Mouse (Mus musculus) MEL (cell line): ENCODE measurements around the gene Smg1. TPM values are rescaled to one million over a fixed set of nuclear protein-coding genes. Genes with fewer than 3 reads are reported as not detected.
A peak's percentile ranks its signal among the peaks of the same experiment; 100 is the strongest.

Source experiments
- DNase-seq: peaks from one replicate; pipeline ENCODE4 v3.0.0; 2011; ENCODE audit warnings: low read depth, low spot score
- H3K27ac ChIP-seq: 2 replicates; pipeline ENCODE4 v1.5.1; 2012; ENCODE audit warnings: low read depth, mild to moderate bottlenecking, control low read depth, low read length, moderate library complexity; ENCODE audit not compliant: control insufficient read depth
- H3K27me3 ChIP-seq, 2 experiments: fragments of 150-350 bp in 1 of 2; sonication (generic) in 1 of 2; 2 replicates each; pipeline ENCODE4 v1.6.1; 2012; ENCODE audit warnings: low read length in 2 of 2, mild to moderate bottlenecking in 2 of 2, improper control_type of control experiment in 1 of 2, moderate library complexity in 1 of 2; ENCODE audit not compliant: insufficient read depth in 2 of 2, control insufficient read depth in 1 of 2
- H3K36me3 ChIP-seq, 2 experiments: 2 replicates each; pipeline ENCODE4 v1.6.1; 2012 to 2014; ENCODE audit warnings: low read length in 2 of 2, improper control_type of control experiment in 1 of 2, inconsistent platforms in 1 of 2, mild to moderate bottlenecking in 1 of 2; ENCODE audit not compliant: insufficient read depth in 2 of 2, control insufficient read depth in 1 of 2
- H3K4me1 ChIP-seq, 2 experiments: fragments of 150-350 bp in 1 of 2; sonication (generic) in 1 of 2; 2 replicates each; pipeline ENCODE4 v1.6.1; 2012; ENCODE audit warnings: low read length in 2 of 2, improper control_type of control experiment in 1 of 2, mild to moderate bottlenecking in 1 of 2; ENCODE audit not compliant: insufficient read depth in 2 of 2, control insufficient read depth in 1 of 2
- H3K4me3 ChIP-seq, 2 experiments: fragments of 150-350 bp in 1 of 2; sonication (generic) in 1 of 2; 2 replicates each; pipeline ENCODE4 v1.5.1; 2012; ENCODE audit warnings: low read depth in 2 of 2, low read length in 2 of 2, mild to moderate bottlenecking in 2 of 2, moderate library complexity in 2 of 2, control low read depth in 1 of 2, improper control_type of control experiment in 1 of 2; ENCODE audit not compliant: control insufficient read depth in 1 of 2, insufficient read depth in 1 of 2
- H3K79me2 ChIP-seq: 2 replicates; pipeline ENCODE4 v1.6.1; 2012; ENCODE audit warnings: mild to moderate bottlenecking, low read length, moderate library complexity; ENCODE audit not compliant: control insufficient read depth, poor library complexity, insufficient read depth
- H3K9ac ChIP-seq: 2 replicates; pipeline ENCODE4 v1.6.1; 2012; ENCODE audit warnings: low read depth, mild to moderate bottlenecking, control low read depth, low read length, moderate library complexity; ENCODE audit not compliant: control insufficient read depth, poor library complexity, severe bottlenecking
- H3K9me3 ChIP-seq: fragments of 150-350 bp; sonication (generic); replicated peaks from 2 replicates; pipeline ENCODE4 v1.6.1; 2012; ENCODE audit warnings: mild to moderate bottlenecking, low read length, improper control_type of control experiment, moderate library complexity; ENCODE audit not compliant: insufficient read depth
- BHLHE40 ChIP-seq: IDR thresholded peaks from 2 replicates; pipeline ENCODE4 v1.6.1; 2012; ENCODE audit warnings: low read depth, mild to moderate bottlenecking, inconsistent platforms, low read length, improper control_type of control experiment, borderline replicate concordance
- CHD1 ChIP-seq: IDR thresholded peaks from 2 replicates; pipeline ENCODE4 v1.6.1; 2012; ENCODE audit warnings: low read depth, mild to moderate bottlenecking, inconsistent platforms, low read length, improper control_type of control experiment
- EP300 ChIP-seq, 2 experiments: IDR thresholded peaks; 2 replicates each; pipeline ENCODE4 v1.6.1; 2011; ENCODE audit warnings: improper control_type of control experiment in 2 of 2, low read length in 2 of 2, low read depth in 1 of 2, mild to moderate bottlenecking in 1 of 2
- ETS1 ChIP-seq: IDR thresholded peaks from 2 replicates; pipeline ENCODE4 v1.6.1; 2012; ENCODE audit warnings: low read depth, mild to moderate bottlenecking, inconsistent platforms, low read length, improper control_type of control experiment, moderate library complexity
- GABPA ChIP-seq: IDR thresholded peaks from 2 replicates; pipeline ENCODE4 v1.6.1; 2012; ENCODE audit warnings: low read depth, mild to moderate bottlenecking, inconsistent platforms, low read length, improper control_type of control experiment, moderate library complexity
- GATA1 ChIP-seq: IDR thresholded peaks from 2 replicates; pipeline ENCODE4 v1.6.1; 2011; ENCODE audit warnings: low read depth, low read length, improper control_type of control experiment
- HCFC1 ChIP-seq: IDR thresholded peaks from 2 replicates; pipeline ENCODE4 v1.6.1; 2012; ENCODE audit warnings: low read depth, mild to moderate bottlenecking, inconsistent platforms, low read length, improper control_type of control experiment, moderate library complexity
- KAT2A ChIP-seq: conservative IDR thresholded peaks from 2 replicates; pipeline ENCODE4 v1.6.1; 2012; ENCODE audit warnings: low read depth, low read length, improper control_type of control experiment, inconsistent platforms
- MAFK ChIP-seq: IDR thresholded peaks from 2 replicates; pipeline ENCODE4 v1.6.1; 2011; ENCODE audit warnings: low read depth, mild to moderate bottlenecking, low read length, improper control_type of control experiment, borderline replicate concordance
- MAX ChIP-seq: IDR thresholded peaks from 2 replicates; pipeline ENCODE4 v1.6.1; 2011; ENCODE audit warnings: low read length, improper control_type of control experiment
- MAZ ChIP-seq: IDR thresholded peaks from 2 replicates; pipeline ENCODE4 v1.6.1; 2012; ENCODE audit warnings: low read depth, mild to moderate bottlenecking, inconsistent platforms, low read length, improper control_type of control experiment
- MEF2A ChIP-seq: IDR thresholded peaks from 2 replicates; pipeline ENCODE4 v1.6.1; 2014; ENCODE audit warnings: low read depth, mild to moderate bottlenecking, inconsistent platforms, low read length, improper control_type of control experiment; ENCODE audit not compliant: poor library complexity, insufficient replicate concordance, severe bottlenecking; ENCODE audit errors: extremely low read depth
- MXI1 ChIP-seq: IDR thresholded peaks from 2 replicates; pipeline ENCODE4 v1.6.1; 2011; ENCODE audit warnings: mild to moderate bottlenecking, low read depth, low read length, improper control_type of control experiment
- MYB ChIP-seq: IDR thresholded peaks from 2 replicates; pipeline ENCODE4 v1.6.1; 2011; ENCODE audit warnings: mild to moderate bottlenecking, low read depth, low read length, improper control_type of control experiment
- MYC ChIP-seq: IDR thresholded peaks from 2 replicates; pipeline ENCODE4 v1.6.1; 2011; ENCODE audit warnings: low read depth, mild to moderate bottlenecking, low read length, improper control_type of control experiment, moderate library complexity
- NRF1 ChIP-seq: IDR thresholded peaks from 2 replicates; pipeline ENCODE4 v1.6.1; 2014; ENCODE audit warnings: low read depth, mild to moderate bottlenecking, inconsistent platforms, low read length, improper control_type of control experiment, moderate library complexity; ENCODE audit not compliant: poor library complexity, insufficient read depth, severe bottlenecking
- POLR2AphosphoS2 ChIP-seq: IDR thresholded peaks from 2 replicates; pipeline ENCODE4 v1.6.1; 2011; ENCODE audit warnings: low read length, improper control_type of control experiment
- POLR2AphosphoS5 ChIP-seq: IDR thresholded peaks from 2 replicates; pipeline ENCODE4 v1.6.1; 2012; ENCODE audit warnings: low read depth, borderline replicate concordance, mild to moderate bottlenecking, inconsistent platforms, low read length, moderate library complexity, mixed read lengths
- RAD21 ChIP-seq: IDR thresholded peaks from 2 replicates; pipeline ENCODE4 v1.6.1; 2011; ENCODE audit warnings: mild to moderate bottlenecking, low read depth, low read length, improper control_type of control experiment
- RCOR1 ChIP-seq: IDR thresholded peaks from 2 replicates; pipeline ENCODE4 v1.6.1; 2012; ENCODE audit warnings: low read depth, mild to moderate bottlenecking, inconsistent platforms, low read length, improper control_type of control experiment
- SIN3A ChIP-seq: IDR thresholded peaks from 2 replicates; pipeline ENCODE4 v1.6.1; 2012; ENCODE audit warnings: low read length, improper control_type of control experiment, inconsistent platforms
- SMC3 ChIP-seq: IDR thresholded peaks from 2 replicates; pipeline ENCODE4 v1.6.1; 2011; ENCODE audit warnings: low read depth, low read length, improper control_type of control experiment
- TAL1 ChIP-seq: IDR thresholded peaks from 2 replicates; pipeline ENCODE4 v1.6.1; 2012; ENCODE audit warnings: mild to moderate bottlenecking, inconsistent platforms, low read length, moderate library complexity, mixed read lengths
- TBP ChIP-seq: IDR thresholded peaks from 2 replicates; pipeline ENCODE4 v1.8.0; 2011; ENCODE audit warnings: low read depth, low read length, improper control_type of control experiment
- TCF12 ChIP-seq: IDR thresholded peaks from 2 replicates; pipeline ENCODE4 v1.6.1; 2014; ENCODE audit warnings: low read depth, mild to moderate bottlenecking, inconsistent platforms, low read length, improper control_type of control experiment, moderate library complexity
- UBTF ChIP-seq: IDR thresholded peaks from 2 replicates; pipeline ENCODE4 v1.6.1; 2012; ENCODE audit warnings: low read depth, mild to moderate bottlenecking, inconsistent platforms, low read length, improper control_type of control experiment, moderate library complexity, borderline replicate concordance; ENCODE audit not compliant: insufficient read depth
- USF2 ChIP-seq, 2 experiments: IDR thresholded peaks; 2 replicates each; pipeline ENCODE4 v1.6.1; 2011 to 2012; ENCODE audit warnings: improper control_type of control experiment in 2 of 2, low read length in 2 of 2, borderline replicate concordance in 1 of 2, inconsistent platforms in 1 of 2, low read depth in 1 of 2, mild to moderate bottlenecking in 1 of 2; ENCODE audit not compliant: insufficient read depth in 1 of 2
- ZMIZ1 ChIP-seq: IDR thresholded peaks from 2 replicates; pipeline ENCODE4 v1.6.1; 2012; ENCODE audit warnings: low read depth, mild to moderate bottlenecking, inconsistent platforms, low read length, improper control_type of control experiment, moderate library complexity
- ZNF384 ChIP-seq: IDR thresholded peaks from 2 replicates; pipeline ENCODE4 v1.6.1; 2012; ENCODE audit warnings: low read depth, mild to moderate bottlenecking, inconsistent platforms, low read length, improper control_type of control experiment
- polyA plus RNA-seq, 2 experiments: library from polyadenylated mRNA; stranded (reverse) in 1 of 2; unstranded in 1 of 2; fragments of >175 nt in 1 of 2; fragments of >200 nt in 1 of 2; gene quantifications; 2 replicates each; pipeline versions ENCODE4 v1.2.1 to v1.2.4; 2012; ENCODE audit warnings: low replicate concordance in 2 of 2, low read depth in 1 of 2; ENCODE audit not compliant: insufficient read length in 2 of 2, insufficient read depth in 1 of 2, missing spikeins in 1 of 2
- total RNA-seq: library from RNA; depleted of rRNA; stranded (reverse); fragments of 300-350 nt; gene quantifications from 2 replicates; pipeline ENCODE4 v1.2.3, GENCODE M21; 2012

Smg1 gene
- total and polyA plus RNA-seq, 3 experiments: 24.2 to 49.6 (median 32.6) TPM

- Histone ChIP-seq H3K9me3 (no peaks in the 10 kb centered on the region), H3K79me2 (no peaks in the 10 kb centered on the region), H3K9ac (no peak overlapping the region), H3K4me3 (no peak overlapping the region), H3K27me3 (no peaks in the 10 kb centered on the region), H3K4me1 (peaks cover 3 to 14% of the 10 kb centered on the region in 2 experiments; a peak in 3 of 4 replicates), H3K36me3 (peaks cover 0 to 8% of the 10 kb centered on the region in 2 experiments; a peak in 2 of 4 replicates), H3K27ac (no peak overlapping the region)
- DNase-seq: no peak
- TF ChIP-seq RAD21 (no peak), MAX (no peak), USF2 (IDR thresholded peaks at IDR 0.05; ENCODE audit: borderline replicate concordance in 1 of 2, insufficient read depth in 1 of 2, low read depth in 1 of 2, low read length in 2 of 2) (no peak), TCF12 (no peak), MYC (no peak), NRF1 (no peak), ZMIZ1 (no peak), GABPA (no peak), CHD1 (no peak), TBP (no peak), MEF2A (no peak), MAZ (no peak), KAT2A (no peak), RCOR1 (no peak), MXI1 (no peak), ZNF384 (no peak), GATA1 (no peak), HCFC1 (no peak)
Measured at GRCm38 (mm10) chr7:118274169-118274568, 30.7 kb upstream of the Smg1 start.

GRCm38 (mm10) chr7:118266099-118266498, 22.6 kb upstream of the Smg1 start:
- TF ChIP-seq UBTF: no peak
- peak; percentile 54; the same call in 1 of the 2 replicates for TF ChIP-seq MAFK
- peak; percentile 87 for TF ChIP-seq TCF12
- peak; percentile 73 for TF ChIP-seq TBP
- TF ChIP-seq POLR2AphosphoS2: no peak
- peak; percentile 64 for TF ChIP-seq SIN3A
- TF ChIP-seq KAT2A: 0 out of 2 replicates have a peak, but pooled peaks have one; percentile 34
- TF ChIP-seq MYC: 0 out of 2 replicates have a peak, but pooled peaks have one; percentile 57
- TF ChIP-seq EP300 (IDR thresholded peaks at IDR 0.05; ENCODE audit: low read depth in 1 of 2, low read length in 2 of 2): peak; percentile 76 to 86
- peak; percentile 46; the same call in 1 of the 2 replicates for TF ChIP-seq BHLHE40
- peak; percentile 89 for TF ChIP-seq GATA1
- TF ChIP-seq TAL1: peak; percentile 69
- no peak for TF ChIP-seq NRF1
- TF ChIP-seq MEF2A: no peak
- peak; percentile 37; the same call in 1 of the 2 replicates for TF ChIP-seq HCFC1
- no peak for TF ChIP-seq MYB
- TF ChIP-seq SMC3: no peak
- TF ChIP-seq RCOR1: peak; percentile 67
- no peak for TF ChIP-seq POLR2AphosphoS5
- TF ChIP-seq ETS1: peak; percentile 88
- no peak for TF ChIP-seq GABPA
- TF ChIP-seq MXI1: peak; percentile 30; the same call in 1 of the 2 replicates
- H3K9ac ChIP-seq: no peak overlapping the region
- peaks cover 0 to 4% of the 10 kb centered on the region in 2 experiments; a peak in 1 of 4 replicates for H3K4me1 ChIP-seq
- peak; percentile 82 for DNase-seq
- no peak overlapping the region for H3K27ac ChIP-seq
- H3K79me2 ChIP-seq: no peaks in the 10 kb centered on the region
- H3K27me3 ChIP-seq: no peaks in the 10 kb centered on the region
- peaks cover 0 to 2% of the 10 kb centered on the region in 2 experiments; a peak in 1 of 4 replicates for H3K36me3 ChIP-seq
- no peak overlapping the region for H3K4me3 ChIP-seq
- no peaks in the 10 kb centered on the region for H3K9me3 ChIP-seq
